Mouse (Mus musculus) liver (tissue): ENCODE data around the gene Gm3043.
"Not testable (repeated sequence)": the region's sequence is repeated elsewhere in the genome, so short reads cannot be mapped to it uniquely, and the experiment has no call there.

Experiments used
- DNase-seq: peaks from one replicate; pipeline ENCODE4 v3.0.0-alpha.2; 2020; ENCODE audit warnings: mixed read lengths

Gm3043 gene

DNA sequence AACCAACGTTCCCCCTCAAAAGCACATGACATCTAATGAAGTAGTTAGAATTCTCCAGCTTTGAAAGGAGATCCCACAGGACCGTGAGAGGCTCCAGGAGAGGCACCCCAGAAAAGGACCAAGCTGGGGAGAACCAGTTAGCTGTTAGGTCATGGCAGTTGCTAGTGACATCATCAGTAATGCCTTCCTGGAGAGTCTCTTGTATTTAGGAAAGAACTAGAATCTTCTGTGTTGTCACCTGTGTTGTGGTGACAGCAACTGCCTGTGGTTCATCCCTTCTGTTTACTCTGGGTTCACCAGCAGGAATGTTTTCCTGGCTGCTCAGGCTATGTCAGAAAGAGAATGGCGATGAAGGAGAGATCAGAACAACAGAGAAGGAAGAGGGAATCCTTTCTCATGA is at the start of gene Gm3043:
Gm3043 (plus strand) TSS at position 301 of the 400 bp plus-strand sequence.
- not testable (repeated sequence) for DNase-seq

DNA sequence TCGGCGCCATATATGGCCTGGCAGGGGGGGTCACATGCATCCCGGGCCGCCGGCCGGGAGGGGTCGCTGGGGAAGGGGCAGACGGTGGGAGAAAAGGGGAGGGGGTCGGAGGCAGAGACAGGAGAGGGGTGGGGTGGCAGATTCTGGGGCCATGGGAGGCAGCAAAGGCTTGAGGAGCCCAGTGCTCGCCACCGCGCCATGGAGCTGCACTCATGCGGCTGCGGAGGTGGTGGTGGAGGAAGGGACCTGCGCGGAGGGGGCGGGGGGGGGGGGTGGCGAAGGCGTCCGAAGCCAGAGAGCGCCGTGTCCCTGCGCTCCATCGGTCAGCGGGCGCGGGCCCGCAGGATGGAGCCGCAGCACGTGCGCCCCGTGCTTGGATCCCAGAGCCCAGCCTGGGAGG is 36.9 kb upstream of the Gm3043 start, which contains the start of gene Gm3020:
Gm3020 (plus strand) TSS at position 301 of the 400 bp plus-strand sequence.
- DNase-seq: not testable (repeated sequence)
